Mouse (Mus musculus) lung, postnatal 0 days (tissue): ENCODE results near the gene Sox6. TPM values are rescaled to one million over a fixed set of nuclear protein-coding genes. Genes with fewer than 3 reads are reported as not detected.

Experiments used
- ATAC-seq: fragments of 200-750 bp; cut with Nextera tagmentation; 2 replicates; pipeline ENCODE4 v1.8.0; 2017; ENCODE audit warnings: moderate library complexity
- DNase-seq: peaks from one replicate; pipeline ENCODE4 v3.0.0-alpha.2; 2016; ENCODE audit warnings: low spot score
- H3K27ac ChIP-seq: fragments of 300-500 bp; sonication (generic); 2 replicates; pipeline ENCODE4 v1.5.1; 2014; ENCODE audit warnings: antibody characterized with exemption, mild to moderate bottlenecking, low read length, mixed read lengths
- H3K27me3 ChIP-seq: fragments of 300-500 bp; sonication (generic); replicated peaks from 2 replicates; pipeline ENCODE4 v1.6.1; 2014; ENCODE audit warnings: low read length, mixed read lengths; ENCODE audit not compliant: insufficient read depth
- H3K36me3 ChIP-seq: fragments of 300-500 bp; sonication (generic); 2 replicates; pipeline ENCODE4 v1.6.1; 2014; ENCODE audit warnings: low read length, mixed read lengths; ENCODE audit not compliant: insufficient read depth
- H3K4me1 ChIP-seq: fragments of 300-500 bp; sonication (generic); 2 replicates; pipeline ENCODE4 v1.6.1; 2014; ENCODE audit warnings: antibody characterized with exemption, low read depth, low read length, mixed read lengths; ENCODE audit not compliant: insufficient read depth
- H3K4me2 ChIP-seq: fragments of 300-500 bp; sonication (generic); replicated peaks from 2 replicates; pipeline ENCODE4 v1.6.1; 2014; ENCODE audit warnings: low read depth, mild to moderate bottlenecking, low read length, moderate library complexity, mixed read lengths
- H3K4me3 ChIP-seq: fragments of 300-500 bp; sonication (generic); 2 replicates; pipeline ENCODE4 v1.5.1; 2014; ENCODE audit warnings: low read depth, low read length
- H3K9ac ChIP-seq: fragments of 300-500 bp; sonication (generic); replicated peaks from 2 replicates; pipeline ENCODE4 v1.6.1; 2014; ENCODE audit warnings: low read depth, mild to moderate bottlenecking
- H3K9me3 ChIP-seq: fragments of 300-500 bp; sonication (generic); 2 replicates; pipeline ENCODE4 v1.6.1; 2016; ENCODE audit warnings: low read length, mixed read lengths
- CTCF ChIP-seq: IDR thresholded peaks from 2 replicates; pipeline ENCODE4 v1.5.1; 2016; ENCODE audit warnings: antibody characterized with exemption, mild to moderate bottlenecking
- EP300 ChIP-seq: IDR thresholded peaks from 2 replicates; pipeline ENCODE4 v1.6.1; 2016; ENCODE audit warnings: antibody characterized with exemption, mild to moderate bottlenecking, control low read depth
- WGBS: fragments of 180-500 bp; shearing (Covaris S2); extraction: QIAGEN DNeasy Blood & Tissue Kit; methylation state at CpG from one replicate; pipeline ENCODE4 v1.1.7; 2014; 5-methylcytosine and 5-hydroxymethylcytosine counted together
- polyA plus RNA-seq: library from polyadenylated mRNA; unstranded; fragments of >200 nt; fragmentation: Nextera tagmentation; extraction: Ambion mirVana; gene quantifications from 2 replicates; pipeline ENCODE4 v1.2.1, GENCODE M21; 2015

The Sox6 gene
- polyA plus RNA-seq, 1 experiment from 2014 or later, result 6.8 TPM

GRCm38 (mm10) chr7:115568301-115568700 is 470.3 kb downstream of the Sox6 start:
- ATAC-seq (no peak), DNase-seq (no peak)
- Histone ChIP-seq H3K4me3 (no peak overlapping the region), H3K9ac (no peak overlapping the region), H3K27ac (no peak overlapping the region), H3K36me3 (no peaks in the 10 kb centered on the region), H3K4me2 (no peak overlapping the region), H3K4me1 (no peaks in the 10 kb centered on the region), H3K9me3 (no peaks in the 10 kb centered on the region), H3K27me3 (no peaks in the 10 kb centered on the region)
- no peak for TF ChIP-seq CTCF
- TF ChIP-seq EP300, result no peak
- 88% methylated on average over 11 of the region's 11 CpGs for WGBS

DNA sequence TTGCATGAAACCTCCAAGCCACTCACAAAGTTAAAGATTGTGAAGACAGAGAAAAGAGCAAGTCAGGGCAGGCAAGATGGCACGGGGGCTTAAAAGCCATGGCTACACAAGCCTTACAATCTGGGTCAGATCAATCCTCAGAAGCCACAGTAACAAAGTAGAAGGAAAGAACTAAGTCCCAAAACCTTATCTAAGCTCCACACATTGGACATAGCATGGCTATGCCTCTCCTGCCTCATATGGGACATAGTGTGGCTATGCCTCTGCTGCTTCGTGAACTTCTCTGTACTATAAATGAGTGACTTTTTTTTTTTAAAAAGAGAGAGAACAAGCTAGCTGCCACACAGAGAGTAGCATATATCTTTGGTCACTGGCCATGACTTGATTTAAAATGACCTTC is 471.8 kb downstream of the Sox6 start:
- H3K27ac ChIP-seq, result no peak overlapping the region
- no peaks in the 10 kb centered on the region for H3K36me3 ChIP-seq
- WGBS, result 89% methylated on average over 2 of the region's 2 CpGs
- H3K4me2 ChIP-seq, result no peak overlapping the region
- H3K9me3 ChIP-seq, result no peaks in the 10 kb centered on the region
- DNase-seq (no peak), ATAC-seq (no peak)
- H3K4me3 ChIP-seq, result no peak overlapping the region
- no peaks in the 10 kb centered on the region for H3K4me1 ChIP-seq
- H3K27me3 ChIP-seq, result no peaks in the 10 kb centered on the region
- no peak for TF ChIP-seq EP300
- no peak for TF ChIP-seq CTCF
- H3K9ac ChIP-seq, result no peak overlapping the region

DNA sequence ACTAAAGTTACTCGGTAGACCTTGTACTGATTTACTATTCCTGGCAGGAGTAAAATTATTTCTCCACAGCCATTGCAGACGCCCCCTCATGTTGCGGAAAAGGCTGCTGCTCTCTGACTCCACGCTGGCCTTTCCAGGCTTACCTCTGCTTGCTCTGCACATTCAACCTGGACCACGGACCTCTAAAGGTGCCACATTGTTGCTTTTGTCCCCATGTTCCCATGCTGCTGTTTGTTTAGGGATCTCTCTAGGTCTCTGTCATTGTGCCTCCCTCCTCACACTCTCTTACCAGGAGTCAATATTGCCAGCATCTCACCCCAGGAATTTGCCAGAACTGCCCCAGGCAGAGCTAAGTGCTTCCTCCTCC is 473.6 kb downstream of the Sox6 start:
- no peaks in the 10 kb centered on the region for H3K27me3 ChIP-seq
- H3K4me3 ChIP-seq, result no peak overlapping the region
- no peaks in the 10 kb centered on the region for H3K36me3 ChIP-seq
- no peak overlapping the region for H3K9ac ChIP-seq
- H3K4me1 ChIP-seq, result no peaks in the 10 kb centered on the region
- no peak overlapping the region for H3K4me2 ChIP-seq
- ATAC-seq (no peak), DNase-seq (no peak)
- TF ChIP-seq EP300 (no peak), CTCF (no peak)
- no peaks in the 10 kb centered on the region for H3K9me3 ChIP-seq
- WGBS, result 50% methylated on average over 5 of the region's 5 CpGs
- no peak overlapping the region for H3K27ac ChIP-seq

GRCm38 (mm10) chr7:115564359-115565059 is 474.1 kb downstream of the Sox6 start:
- H3K4me3 ChIP-seq, result no peak overlapping the region
- H3K36me3 ChIP-seq, result no peaks in the 10 kb centered on the region
- H3K4me1 ChIP-seq, result no peaks in the 10 kb centered on the region
- no peak overlapping the region for H3K27ac ChIP-seq
- no peak for ATAC-seq
- H3K9ac ChIP-seq, result no peak overlapping the region
- no peaks in the 10 kb centered on the region for H3K9me3 ChIP-seq
- H3K4me2 ChIP-seq, result no peak overlapping the region
- WGBS, result 40% methylated on average over 6 of the region's 6 CpGs
- no peak for DNase-seq
- TF ChIP-seq EP300, result no peak
- TF ChIP-seq CTCF, result no peak
- no peaks in the 10 kb centered on the region for H3K27me3 ChIP-seq

DNA sequence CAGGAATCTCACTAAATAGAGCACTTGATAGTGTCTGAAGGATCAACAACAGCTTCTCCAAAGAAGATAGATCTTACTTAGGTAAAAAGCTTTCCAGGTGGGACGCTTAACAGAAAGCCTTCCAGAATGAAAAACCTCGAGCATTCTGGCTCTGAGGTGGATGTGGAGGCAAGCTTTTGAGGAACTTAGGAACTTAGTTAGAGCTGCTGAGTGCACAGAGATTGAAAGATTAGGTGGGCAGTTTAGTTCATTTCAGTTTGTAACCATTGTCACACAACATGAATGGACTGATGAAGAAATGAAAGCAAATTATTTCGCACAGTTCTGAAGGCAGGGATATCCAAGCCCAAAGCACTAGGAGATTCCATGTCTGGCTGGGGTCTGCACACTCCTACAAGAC is 481.9 kb downstream of the Sox6 start:
- DNase-seq, result no peak
- no peak overlapping the region for H3K4me3 ChIP-seq
- H3K4me2 ChIP-seq, result no peak overlapping the region
- TF ChIP-seq CTCF (no peak), EP300 (no peak)
- 59% methylated on average over 3 of the region's 3 CpGs for WGBS
- H3K4me1 ChIP-seq, result no peaks in the 10 kb centered on the region
- no peaks in the 10 kb centered on the region for H3K27me3 ChIP-seq
- ATAC-seq, result no peak
- no peak overlapping the region for H3K27ac ChIP-seq
- no peak overlapping the region for H3K9ac ChIP-seq
- H3K36me3 ChIP-seq, result no peaks in the 10 kb centered on the region
- H3K9me3 ChIP-seq, result no peaks in the 10 kb centered on the region

DNA sequence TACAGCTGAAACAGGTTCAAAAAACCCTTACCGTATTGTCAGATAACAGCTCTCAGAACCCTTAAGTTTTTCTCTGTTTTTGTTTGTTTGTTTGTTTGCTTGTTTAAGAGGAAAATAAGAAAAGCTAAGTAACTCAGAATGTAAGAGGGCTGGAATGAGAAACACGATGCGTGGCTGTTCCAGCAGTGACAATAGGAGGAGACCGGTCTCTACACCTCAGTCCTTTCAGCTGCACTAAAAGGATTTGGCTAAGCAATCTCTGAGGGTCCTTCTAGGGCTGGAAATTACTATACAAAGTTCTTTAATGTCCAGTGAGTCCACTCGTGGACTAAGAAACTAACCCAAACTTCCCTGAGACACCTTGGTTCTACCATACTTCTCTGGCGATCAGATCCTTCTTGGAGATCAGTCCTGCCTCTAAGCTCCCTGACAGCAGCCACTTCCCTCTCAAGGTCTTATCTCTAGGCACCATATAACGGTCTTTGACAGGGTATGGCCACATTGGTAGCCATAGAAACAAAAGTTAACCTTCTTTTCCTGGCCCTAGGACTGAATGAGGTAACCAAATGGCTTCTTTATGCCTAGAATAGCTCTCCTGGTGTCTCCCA is 488.3 kb downstream of the Sox6 start:
- H3K36me3 ChIP-seq, result no peaks in the 10 kb centered on the region
- no peak overlapping the region for H3K9ac ChIP-seq
- H3K4me2 ChIP-seq, result no peak overlapping the region
- no peaks in the 10 kb centered on the region for H3K4me1 ChIP-seq
- no peak overlapping the region for H3K27ac ChIP-seq
- H3K4me3 ChIP-seq, result no peak overlapping the region
- H3K9me3 ChIP-seq, result no peaks in the 10 kb centered on the region
- ATAC-seq, result no peak
- H3K27me3 ChIP-seq, result no peaks in the 10 kb centered on the region
- no peak for DNase-seq
- 66% methylated on average over 7 of the region's 7 CpGs for WGBS
- TF ChIP-seq CTCF, result no peak
- TF ChIP-seq EP300, result no peak
